Mouse (Mus musculus) megakaryocyte, embryonic 14.5 days (primary cell): ENCODE data around the gene Ghrl.

Experiments
- FLI1 ChIP-seq: IDR thresholded peaks from 2 replicates; pipeline ENCODE4 v1.6.1; 2012; ENCODE audit warnings: low read length, inconsistent platforms, mixed read lengths
- GATA1 ChIP-seq: IDR thresholded peaks from 3 replicates; pipeline ENCODE4 v1.6.1; 2012; ENCODE audit warnings: mixed read lengths, low read length, inconsistent platforms, borderline replicate concordance

- TF ChIP-seq GATA1 (no peak), FLI1 (no peak)
Measured at GRCm38 (mm10) chr6:113731296-113731695, 11.6 kb upstream of the Ghrl start.
